Mouse (Mus musculus) C2C12 (cell line): ENCODE data around the gene Gm21974. TPM values are rescaled to one million over a fixed set of nuclear protein-coding genes. Genes with fewer than 3 reads are reported as not detected.

ENCODE experiments used
- H3K27me3 ChIP-seq: one replicate; pipeline ENCODE4 v1.6.1; 2011; ENCODE audit not compliant: control insufficient read depth, insufficient read depth, insufficient read length
- H3K36me3 ChIP-seq: one replicate; pipeline ENCODE4 v1.6.1; 2011; ENCODE audit not compliant: control insufficient read depth, insufficient read depth
- H3K4me3 ChIP-seq: one replicate; pipeline ENCODE4 v1.5.1; 2011; ENCODE audit warnings: mild to moderate bottlenecking, control low read depth; ENCODE audit not compliant: poor library complexity, insufficient read depth, severe bottlenecking
- H3K79me2 ChIP-seq: one replicate; pipeline ENCODE4 v1.6.1; 2011; ENCODE audit not compliant: control insufficient read depth, insufficient read depth
- H3K79me3 ChIP-seq: one replicate; pipeline ENCODE4 v1.6.1; 2011; ENCODE audit warnings: low read depth, control low read depth
- H3ac ChIP-seq: one replicate; pipeline ENCODE3; 2011; ENCODE audit warnings: low read depth; ENCODE audit not compliant: control insufficient read depth, insufficient read length
- CEBPB ChIP-seq: IDR thresholded peaks from one replicate; pipeline ENCODE4 v1.6.1; 2011; ENCODE audit warnings: low read depth, mild to moderate bottlenecking, control low read depth, moderate library complexity
- CTCF ChIP-seq: IDR thresholded peaks from one replicate; pipeline ENCODE4 v1.5.1; 2011; ENCODE audit not compliant: control insufficient read depth, insufficient read depth, insufficient read length
- FOSL1 ChIP-seq: IDR thresholded peaks from one replicate; pipeline ENCODE4 v1.8.0; 2011; ENCODE audit warnings: mild to moderate bottlenecking, low read length; ENCODE audit not compliant: poor library complexity, insufficient read depth, severe bottlenecking
- MAX ChIP-seq: IDR thresholded peaks from one replicate; pipeline ENCODE4 v1.6.1; 2011; ENCODE audit warnings: mild to moderate bottlenecking, control low read depth
- MYOD1 ChIP-seq: IDR thresholded peaks from one replicate; pipeline ENCODE4 v1.6.1; 2011; ENCODE audit warnings: low read depth; ENCODE audit not compliant: control insufficient read depth, insufficient read length
- MYOG ChIP-seq: IDR thresholded peaks from one replicate; pipeline ENCODE4 v1.6.1; 2011; ENCODE audit not compliant: control insufficient read depth, insufficient read length; ENCODE audit errors: extremely low read depth
- polyA plus RNA-seq: library from polyadenylated mRNA; unstranded; fragments of >200 nt; fragmentation: generic; extraction: Trizol; gene quantifications from one replicate; pipeline ENCODE4 v1.2.1, GENCODE M21; 2012; ENCODE audit warnings: missing spikeins

Gene Gm21974
- polyA plus RNA-seq, 1 experiment = not detected

DNA sequence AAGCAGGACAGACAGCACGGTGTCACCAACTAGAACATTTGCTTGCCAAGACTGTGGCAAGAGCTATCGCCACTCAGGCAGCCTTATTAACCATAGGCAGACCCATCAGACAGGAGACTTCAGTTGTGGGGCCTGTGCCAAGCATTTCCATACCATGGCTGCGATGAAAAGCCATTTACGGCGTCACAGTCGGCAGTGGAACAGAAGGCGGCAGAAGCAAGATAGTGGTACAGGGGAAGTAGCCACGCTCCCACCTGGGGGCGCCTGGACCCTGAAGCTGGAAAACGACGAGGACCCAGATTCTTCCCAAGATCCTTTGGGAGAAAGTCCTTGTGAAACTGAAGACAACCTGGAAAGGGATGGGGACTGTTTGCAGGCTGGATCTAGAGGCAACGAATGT, 14.8 kb downstream of the Gm21974 start:
- TF ChIP-seq FOSL1 (no peak), MYOD1 (no peak)
- peaks cover 48% of the 10 kb centered on the region for H3K36me3 ChIP-seq
- peaks cover 35% of the 10 kb centered on the region for H3K79me3 ChIP-seq
- no peak overlapping the region for H3ac ChIP-seq
- H3K27me3 ChIP-seq = no peaks in the 10 kb centered on the region
- no peak overlapping the region for H3K4me3 ChIP-seq
- peaks cover 84% of the 10 kb centered on the region for H3K79me2 ChIP-seq

DNA sequence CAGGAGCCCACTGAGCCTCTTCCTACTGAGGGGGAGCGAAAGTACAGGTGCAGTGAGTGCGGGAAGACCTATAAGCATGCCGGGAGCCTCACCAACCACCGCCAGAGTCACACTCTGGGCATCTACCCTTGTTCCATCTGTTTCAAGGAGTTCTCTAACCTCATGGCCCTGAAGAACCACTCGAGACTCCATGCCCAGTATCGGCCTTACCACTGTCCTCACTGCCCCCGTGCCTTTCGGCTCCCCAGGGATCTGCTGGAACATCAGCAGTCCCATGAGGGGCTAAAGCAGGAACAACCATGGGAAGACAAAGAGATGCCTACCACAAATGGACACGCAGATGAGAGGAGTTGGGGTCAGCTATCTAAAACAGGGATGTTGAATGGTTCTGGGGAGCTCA, 16.0 kb downstream of the Gm21974 start:
- peaks cover 90% of the 10 kb centered on the region for H3K79me2 ChIP-seq
- peaks cover 46% of the 10 kb centered on the region for H3K79me3 ChIP-seq
- TF ChIP-seq FOSL1 (no peak), MYOD1 (no peak), MYOG (no peak), MAX (no peak), CEBPB (no peak), CTCF (no peak)
- H3K27me3 ChIP-seq = no peaks in the 10 kb centered on the region
- no peak overlapping the region for H3K4me3 ChIP-seq
- peaks cover 44% of the 10 kb centered on the region for H3K36me3 ChIP-seq
- H3ac ChIP-seq = no peak overlapping the region

DNA sequence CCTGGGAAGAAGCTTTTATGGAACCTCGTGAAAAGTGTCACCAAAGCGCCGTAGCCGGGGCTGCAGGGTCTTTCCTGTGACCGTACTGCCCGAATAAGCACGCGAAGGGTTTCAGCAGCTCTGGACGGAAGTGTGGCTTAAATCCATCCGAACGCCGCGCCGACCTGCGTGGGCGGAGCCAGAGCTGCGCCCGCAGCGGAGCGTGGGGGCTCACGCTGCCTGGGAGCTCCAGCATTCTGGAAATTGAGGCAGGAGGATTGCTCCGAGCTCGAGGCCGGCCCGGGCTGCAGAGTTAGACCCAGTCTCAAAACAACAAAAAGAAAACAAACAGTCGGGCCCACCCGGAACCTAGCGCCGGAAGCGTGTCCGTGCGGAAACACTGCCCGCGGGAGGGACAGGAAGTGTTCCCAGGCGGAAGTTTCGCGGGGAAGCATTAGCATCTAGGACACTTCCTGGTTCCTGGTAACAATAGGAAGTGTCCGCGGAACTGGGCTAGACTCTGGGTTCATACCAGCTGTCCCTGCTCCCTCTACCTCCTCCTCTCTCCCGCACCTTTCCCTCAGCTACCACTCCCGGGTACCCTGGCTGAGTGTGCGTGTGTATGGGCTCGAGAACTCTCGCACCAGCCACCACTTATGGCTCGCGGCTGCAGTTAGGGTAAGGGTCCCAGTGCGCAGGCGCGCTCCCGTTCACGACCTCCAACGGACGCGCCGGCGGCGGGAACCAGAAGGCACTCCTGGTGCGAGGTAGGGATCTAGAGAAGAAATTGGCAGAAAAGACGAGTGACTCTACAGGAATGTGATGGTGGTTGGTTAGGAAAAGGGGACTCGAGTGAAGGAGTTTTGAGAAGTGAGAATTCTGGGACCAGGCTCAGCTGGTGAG, 18.5 kb downstream of the Gm21974 start, which contains the start of gene Zfp668:
TSS of gene Zfp668 (minus strand) at position 362 of the 882 bp plus-strand sequence.
- Histone ChIP-seq H3K36me3 (peaks cover 38% of the 10 kb centered on the region), H3K79me3 (peaks cover 58% of the 10 kb centered on the region), H3K4me3 (peak within 1 kb of the TSS; percentile 75), H3ac (peak within 1 kb of the TSS; percentile 85), H3K27me3 (no peaks in the 10 kb centered on the region), H3K79me2 (peaks cover 91% of the 10 kb centered on the region)
- TF ChIP-seq MAX = no peak

DNA sequence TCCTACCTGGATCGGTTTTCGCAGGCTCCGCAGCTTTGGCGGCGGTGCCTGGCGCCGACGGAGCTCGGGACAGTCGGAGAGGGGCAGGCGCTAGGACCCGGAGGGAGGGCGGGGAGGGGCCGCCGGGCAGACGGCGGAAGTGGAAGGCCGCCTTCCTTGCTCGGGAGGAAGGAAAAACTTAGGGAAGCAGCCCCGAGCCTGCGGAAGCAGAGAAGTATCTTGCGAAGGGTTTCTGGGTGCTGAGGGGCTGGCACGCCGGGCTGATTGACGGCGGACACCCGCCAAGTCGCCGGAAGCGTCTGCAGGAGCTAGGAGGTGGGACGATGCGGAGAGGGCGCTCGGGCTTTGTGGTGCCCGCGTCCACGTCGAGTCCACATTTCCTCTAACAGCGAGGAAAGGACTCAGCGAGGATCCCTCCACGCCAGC, 19.2 kb downstream of the Gm21974 start, which contains the start of gene Zfp646:
TSS of gene Zfp646 (plus strand) at position 181 of the 426 bp plus-strand sequence.
- TF ChIP-seq CTCF (no peak), MYOG (no peak), CEBPB (no peak), MYOD1 (no peak)
- Histone ChIP-seq H3K79me3 (peaks cover 61% of the 10 kb centered on the region), H3K79me2 (peaks cover 91% of the 10 kb centered on the region), H3K4me3 (peak within 1 kb of the TSS; percentile 75), H3ac (peak within 1 kb of the TSS; percentile 85), H3K27me3 (no peaks in the 10 kb centered on the region), H3K36me3 (peaks cover 36% of the 10 kb centered on the region)

DNA sequence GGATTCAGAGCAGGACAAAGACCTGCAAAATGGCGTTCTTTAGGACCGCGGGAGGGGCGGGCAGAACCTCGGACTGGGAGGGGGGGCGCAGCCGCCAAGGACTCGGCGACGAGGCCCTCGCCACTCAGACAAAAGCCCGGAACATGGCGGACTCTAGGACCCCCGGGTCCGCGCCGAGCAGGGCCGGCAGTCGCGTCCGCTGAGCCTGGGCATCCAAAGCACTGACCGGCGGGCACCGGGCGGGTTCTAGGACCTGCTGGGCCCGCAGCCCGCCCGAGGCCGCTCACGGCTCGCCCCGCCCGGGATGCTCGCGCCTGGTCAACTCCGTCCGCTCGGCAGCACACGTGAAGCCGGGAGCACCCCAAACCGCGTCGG, 19.6 kb downstream of the Gm21974 start:
- peaks cover 64% of the 10 kb centered on the region for H3K79me3 ChIP-seq
- no peak for TF ChIP-seq MAX
- peaks cover 34% of the 10 kb centered on the region for H3K36me3 ChIP-seq

DNA sequence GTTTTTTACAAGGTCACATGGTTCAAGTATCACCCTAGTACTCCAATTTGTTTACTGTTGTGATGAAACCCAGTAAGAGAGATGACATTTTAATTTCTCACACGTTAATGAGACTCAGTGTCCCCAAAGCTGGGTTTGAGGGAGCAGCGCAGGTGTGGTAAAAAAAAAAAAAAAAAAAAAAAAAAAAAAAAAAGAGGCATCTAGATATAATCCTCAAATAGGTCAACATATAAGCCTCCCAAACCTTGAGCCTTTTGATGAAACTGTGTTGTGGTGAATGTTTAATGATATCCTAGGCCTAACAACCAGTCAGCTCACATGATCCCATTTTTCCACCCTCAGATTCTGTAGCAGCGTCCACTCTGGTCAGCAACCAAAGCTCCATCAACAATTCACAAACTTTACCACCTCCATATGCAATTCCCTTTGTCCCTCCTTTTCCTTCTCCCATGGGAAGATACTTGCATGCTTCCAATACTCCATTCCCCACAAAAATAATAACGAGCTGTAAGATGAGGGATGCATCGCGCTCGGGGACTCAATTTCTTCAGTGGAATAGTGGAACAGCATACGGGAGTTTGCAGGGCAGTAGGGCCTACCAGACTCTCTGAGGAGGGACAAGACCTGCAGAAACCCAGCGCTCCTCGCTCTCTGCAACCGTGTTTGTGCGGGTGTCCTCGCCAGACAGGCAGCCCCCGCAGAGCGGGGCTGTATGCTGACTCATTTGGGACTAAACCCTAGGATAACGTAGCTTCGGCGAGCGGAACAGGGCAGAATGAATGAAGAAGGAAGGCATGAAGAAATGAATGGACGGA, 20.2 kb downstream of the Gm21974 start:
- H3K4me3 ChIP-seq = peak overlapping the region; percentile 75
- H3K79me2 ChIP-seq = peaks cover 90% of the 10 kb centered on the region
- no peak for TF ChIP-seq CEBPB
- TF ChIP-seq MYOD1 = no peak
- TF ChIP-seq FOSL1 = no peak
- H3K79me3 ChIP-seq = peaks cover 64% of the 10 kb centered on the region
- H3ac ChIP-seq = peak overlapping the region; percentile 73
- H3K36me3 ChIP-seq = peaks cover 33% of the 10 kb centered on the region
- H3K27me3 ChIP-seq = no peaks in the 10 kb centered on the region

More for the DNA sequence above, 19.6 kb downstream of the Gm21974 start:
- peaks cover 90% of the 10 kb centered on the region for H3K79me2 ChIP-seq
- H3ac ChIP-seq = peak overlapping the region; percentile 73
- peak overlapping the region; percentile 75 for H3K4me3 ChIP-seq
- H3K27me3 ChIP-seq = no peaks in the 10 kb centered on the region
